Mouse (Mus musculus): Measurements from ENCODE around the gene Sema4d. TPM values are rescaled to one million over a fixed set of nuclear protein-coding genes. Genes with fewer than 3 reads are reported as not detected.
A peak's percentile ranks its signal among the peaks of the same experiment; 100 is the strongest.

Gene Sema4d
- total RNA-seq, 2 experiments from 2014 or later, result 93.1 to 112 TPM

DNA sequence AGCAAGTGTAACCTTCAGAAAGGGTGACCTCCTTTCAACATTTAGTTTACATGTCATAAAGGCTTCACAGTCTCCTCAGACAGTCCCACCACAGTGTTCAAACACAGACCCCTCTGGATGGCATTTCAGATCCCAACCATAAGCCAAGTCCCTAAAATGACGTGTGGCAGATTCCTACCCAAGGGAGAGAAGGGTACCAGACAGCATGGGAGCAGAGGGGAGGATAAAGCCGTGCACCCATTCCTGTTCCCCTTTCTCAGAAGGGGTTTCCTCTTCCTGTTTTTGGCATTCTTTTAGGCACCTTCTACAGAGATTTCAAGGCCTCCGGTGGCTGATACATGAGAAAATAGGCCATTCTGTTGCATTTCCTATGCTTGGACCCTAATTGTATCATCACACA is 135.5 kb downstream of the Sema4d start:
- intact Hi-C loops (cut with DNase I), result no loop called here

DNA sequence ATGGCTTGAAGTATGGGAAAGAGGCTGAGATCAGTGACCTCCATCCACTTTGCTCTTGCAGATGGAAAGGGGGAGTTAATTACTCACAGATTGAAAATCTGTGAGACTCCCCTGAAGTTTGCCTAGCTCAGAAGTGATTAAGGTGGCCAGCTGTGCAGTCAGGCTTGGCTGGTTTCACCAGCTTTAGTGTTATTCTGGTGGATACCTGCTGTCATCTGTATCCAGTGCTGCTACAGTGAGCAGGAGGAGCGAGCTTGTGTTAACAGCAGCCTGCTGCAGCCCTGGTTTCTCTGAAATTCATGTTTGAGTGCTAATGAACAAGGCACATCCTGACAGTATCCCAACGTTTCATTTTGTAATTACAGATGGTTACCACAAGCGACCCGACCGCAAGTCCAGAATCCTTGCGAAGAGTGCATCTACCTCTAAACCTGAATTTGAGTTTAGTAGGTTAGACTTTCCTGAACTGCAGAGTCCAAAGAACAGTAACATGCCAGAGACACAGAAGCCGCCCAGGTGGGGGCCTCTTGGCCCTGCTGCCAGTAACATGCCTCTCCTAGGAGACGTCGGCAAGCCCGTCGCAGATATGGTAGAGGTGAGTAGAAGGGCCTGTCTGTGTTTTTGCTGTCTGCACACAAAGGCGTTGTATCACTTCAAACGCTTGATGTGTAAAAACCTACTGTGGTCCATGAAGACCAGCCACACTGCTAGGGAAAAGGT is 136.9 kb downstream of the Sema4d start:
- intact Hi-C loops (cut with DNase I), result no loop called here
- no peak for DNase-seq (ENCODE audit: low spot score in 2 of 2)

More for the DNA sequence above, 135.5 kb downstream of the Sema4d start:
- DNase-seq (ENCODE audit: low spot score in 2 of 2), result no peak

DNA sequence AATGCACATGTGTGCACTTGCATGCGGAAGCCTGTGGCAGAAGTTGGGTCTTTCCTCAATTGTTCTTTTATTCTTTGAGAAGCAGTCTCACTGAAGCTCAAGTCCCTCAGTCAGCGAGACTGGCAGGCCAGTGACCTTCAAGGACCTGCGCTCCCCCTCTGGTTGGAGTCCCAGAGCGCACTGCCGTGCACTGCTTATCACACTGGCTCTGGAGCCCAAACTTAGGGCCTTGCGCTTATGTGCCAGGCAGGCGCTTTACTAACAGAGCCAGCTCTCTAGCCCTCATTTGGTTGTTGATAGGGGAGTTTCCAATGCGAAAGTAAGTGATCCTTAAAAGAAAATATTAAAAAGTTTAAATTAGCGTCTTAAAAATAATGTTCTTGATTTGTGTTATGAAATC is 139.6 kb downstream of the Sema4d start:
- intact Hi-C loops (cut with DNase I), result no loop called here
- no peak for DNase-seq (ENCODE audit: low spot score in 2 of 2)

DNA sequence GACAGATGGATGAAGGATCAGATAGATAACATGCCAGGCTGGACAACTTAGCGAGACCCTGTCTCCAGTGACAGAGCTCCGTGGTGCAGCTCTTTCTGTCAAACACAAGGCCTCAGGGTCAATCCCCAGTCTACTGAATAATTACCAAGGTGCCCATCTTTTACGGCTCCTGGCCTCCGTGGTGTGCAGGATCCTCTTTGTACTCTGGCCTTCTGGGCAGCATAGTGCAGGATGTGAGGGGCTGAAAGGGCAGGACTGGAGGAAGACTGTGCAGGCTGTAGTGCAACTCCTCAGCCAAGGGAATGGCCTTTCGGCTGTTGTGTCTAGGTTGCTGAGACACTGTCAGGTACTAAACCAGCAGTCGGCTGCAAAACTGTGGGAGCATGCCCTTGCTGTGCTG is 140.4 kb downstream of the Sema4d start:
- intact Hi-C loops (cut with DNase I), result no loop called here
- DNase-seq (ENCODE audit: low spot score in 2 of 2), result no peak

DNA sequence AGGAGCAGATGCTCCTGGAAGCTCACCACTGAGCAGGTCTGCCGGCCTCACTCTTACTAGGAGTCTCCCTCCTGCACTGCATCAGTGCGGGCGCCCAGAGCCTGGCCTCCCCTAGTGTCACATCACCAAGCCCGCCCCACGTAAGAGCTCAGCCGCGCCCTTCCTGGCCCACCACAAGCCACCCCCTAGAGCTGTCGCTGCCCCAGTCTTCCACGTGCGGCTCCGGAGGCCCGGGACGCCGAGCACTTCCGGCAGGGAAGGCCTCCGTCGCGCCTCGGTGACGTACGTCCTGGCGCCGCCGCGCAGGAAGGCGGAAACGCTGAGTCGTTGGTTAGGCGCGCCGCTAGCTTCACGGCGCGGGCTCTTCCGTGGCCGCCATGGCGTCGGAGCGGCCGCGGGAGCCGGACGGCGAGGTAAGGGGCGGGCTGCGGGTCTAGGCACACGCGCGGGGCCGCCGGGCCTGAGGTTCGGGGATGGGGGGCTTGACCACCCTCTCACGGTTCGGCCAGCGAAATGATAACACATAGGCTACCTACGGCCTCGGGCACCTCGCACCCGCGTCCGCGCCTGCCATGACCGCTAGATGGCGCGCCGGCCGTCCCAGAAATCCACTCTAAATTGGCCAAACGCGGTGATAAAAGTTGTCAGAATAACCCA is 142.0 kb downstream of the Sema4d start, which contains the start of gene Secisbp2:
Gene Secisbp2, plus strand, starts transcription at position 290 of the 657 bp plus-strand sequence.
- intact Hi-C loops (cut with DNase I), result no loop called here
- DNase-seq (ENCODE audit: low spot score in 2 of 2), result peak; percentile 92 to 95

DNA sequence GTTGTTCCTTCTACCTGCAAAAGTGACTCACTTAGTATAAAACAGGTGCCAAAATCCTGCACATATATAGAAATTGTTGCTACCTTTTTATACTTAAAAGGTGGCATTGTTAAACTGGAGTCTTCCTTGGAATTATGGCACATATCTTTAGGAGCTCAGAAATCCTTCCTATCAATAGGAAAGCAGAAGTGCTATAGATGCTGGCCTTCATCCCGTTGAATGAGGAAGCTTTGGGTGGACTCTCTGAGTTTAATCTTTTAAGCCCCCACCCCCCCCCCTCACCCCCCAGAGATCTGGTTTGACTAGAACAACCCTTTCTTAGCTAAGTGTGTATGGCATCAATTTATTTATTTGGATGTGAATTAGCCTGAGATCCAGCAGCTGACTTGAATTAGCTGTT is 143.8 kb downstream of the Sema4d start:
- no peak for DNase-seq (ENCODE audit: low spot score in 2 of 2)
- intact Hi-C loops (cut with DNase I), result no loop called here

DNA sequence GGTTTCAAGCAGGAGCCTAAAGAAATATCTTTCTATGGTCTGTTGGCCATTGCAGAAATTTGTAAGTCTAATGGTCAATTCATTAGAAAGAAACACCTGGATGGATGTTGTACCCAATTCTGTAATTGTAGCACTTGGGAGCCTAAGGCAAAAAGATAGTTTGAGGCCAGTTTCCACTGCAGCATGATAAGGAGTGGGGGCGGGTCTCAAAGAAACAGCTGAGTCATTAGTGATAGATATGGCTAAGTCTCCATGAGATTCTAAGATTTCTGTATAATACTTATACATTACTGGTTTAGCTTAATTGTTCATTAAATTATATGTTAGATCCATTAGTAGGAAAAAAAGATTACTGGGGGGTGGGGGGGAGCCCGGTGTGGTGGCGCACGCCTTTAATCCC is 145.3 kb downstream of the Sema4d start:
- no peak for DNase-seq (ENCODE audit: low spot score in 2 of 2)
- intact Hi-C loops (cut with DNase I), result no loop called here

DNA sequence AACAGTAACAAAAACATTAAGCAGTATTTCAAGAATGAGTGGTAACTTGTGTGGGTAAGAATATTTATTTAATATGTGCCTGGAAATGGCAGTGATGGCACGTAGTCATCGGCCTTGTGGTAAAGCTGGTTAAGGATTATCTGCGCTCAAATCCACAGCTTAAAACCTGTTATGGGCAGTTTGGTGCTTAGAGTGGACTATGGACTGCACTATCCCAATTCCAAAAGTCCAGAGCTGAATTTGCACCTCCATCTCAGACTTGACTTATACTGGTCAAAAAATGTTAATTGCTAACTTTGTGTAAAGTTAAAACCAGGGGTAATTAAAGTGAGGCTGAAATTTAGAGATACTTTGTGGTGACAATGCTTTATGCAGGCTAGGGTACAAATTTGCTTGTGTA is 145.8 kb downstream of the Sema4d start:
- intact Hi-C loops (cut with DNase I), result no loop called here
- no peak for DNase-seq (ENCODE audit: low spot score in 2 of 2)

DNA sequence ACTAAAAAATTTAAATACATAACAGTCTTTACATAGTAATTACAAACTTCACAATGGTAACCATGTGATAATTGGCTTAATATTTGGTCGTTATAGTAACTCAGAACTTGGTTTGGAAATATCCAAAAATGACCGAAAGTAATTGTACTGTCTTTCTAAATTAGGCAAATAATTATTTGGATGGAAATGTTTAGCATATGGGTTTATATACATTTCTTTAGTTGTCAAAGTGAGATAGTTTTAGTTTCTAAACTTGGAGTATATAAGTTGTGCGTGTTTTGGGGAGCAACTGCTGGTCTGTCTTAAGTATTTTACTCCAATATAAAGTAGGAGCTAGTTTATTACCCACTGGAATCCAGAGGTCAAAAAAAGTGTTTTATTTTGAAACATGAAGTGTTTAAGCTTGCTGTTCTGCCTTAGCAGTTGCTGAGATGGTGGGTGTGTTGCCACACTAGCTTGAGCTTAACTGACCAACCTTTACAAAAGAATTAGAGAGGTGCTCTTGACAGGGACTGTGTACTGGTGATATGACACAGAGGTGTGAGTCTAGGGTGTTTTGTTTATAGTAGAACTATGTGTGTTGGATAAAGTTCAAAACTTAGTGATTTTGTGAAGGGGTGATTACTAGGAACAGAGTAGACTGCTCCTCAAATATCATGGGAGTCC is 147.1 kb downstream of the Sema4d start:
- intact Hi-C loops (cut with DNase I), result no loop called here
- DNase-seq (ENCODE audit: low spot score in 2 of 2), result no peak

DNA sequence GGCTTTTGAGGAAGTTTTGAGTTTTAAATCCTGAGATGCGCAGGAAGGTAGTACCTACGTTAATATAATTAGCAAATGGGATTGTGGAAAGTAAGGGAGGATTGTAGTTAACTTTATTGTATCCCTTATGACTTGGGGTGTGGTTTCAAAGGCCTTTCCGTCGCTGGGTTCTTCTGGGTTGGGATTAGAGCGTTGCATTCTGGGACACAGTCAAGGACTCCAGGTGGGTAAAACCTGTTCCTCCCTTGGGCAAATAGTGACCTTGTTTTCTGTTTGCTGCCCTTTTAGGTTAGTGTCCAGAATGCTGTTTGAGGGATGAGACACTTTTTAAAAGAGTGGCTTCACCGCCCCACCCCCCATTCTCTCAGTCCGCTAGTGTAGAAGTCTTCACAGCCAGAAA is 147.7 kb downstream of the Sema4d start:
- intact Hi-C loops (cut with DNase I), result no loop called here
- DNase-seq (ENCODE audit: low spot score in 2 of 2), result no peak

DNA sequence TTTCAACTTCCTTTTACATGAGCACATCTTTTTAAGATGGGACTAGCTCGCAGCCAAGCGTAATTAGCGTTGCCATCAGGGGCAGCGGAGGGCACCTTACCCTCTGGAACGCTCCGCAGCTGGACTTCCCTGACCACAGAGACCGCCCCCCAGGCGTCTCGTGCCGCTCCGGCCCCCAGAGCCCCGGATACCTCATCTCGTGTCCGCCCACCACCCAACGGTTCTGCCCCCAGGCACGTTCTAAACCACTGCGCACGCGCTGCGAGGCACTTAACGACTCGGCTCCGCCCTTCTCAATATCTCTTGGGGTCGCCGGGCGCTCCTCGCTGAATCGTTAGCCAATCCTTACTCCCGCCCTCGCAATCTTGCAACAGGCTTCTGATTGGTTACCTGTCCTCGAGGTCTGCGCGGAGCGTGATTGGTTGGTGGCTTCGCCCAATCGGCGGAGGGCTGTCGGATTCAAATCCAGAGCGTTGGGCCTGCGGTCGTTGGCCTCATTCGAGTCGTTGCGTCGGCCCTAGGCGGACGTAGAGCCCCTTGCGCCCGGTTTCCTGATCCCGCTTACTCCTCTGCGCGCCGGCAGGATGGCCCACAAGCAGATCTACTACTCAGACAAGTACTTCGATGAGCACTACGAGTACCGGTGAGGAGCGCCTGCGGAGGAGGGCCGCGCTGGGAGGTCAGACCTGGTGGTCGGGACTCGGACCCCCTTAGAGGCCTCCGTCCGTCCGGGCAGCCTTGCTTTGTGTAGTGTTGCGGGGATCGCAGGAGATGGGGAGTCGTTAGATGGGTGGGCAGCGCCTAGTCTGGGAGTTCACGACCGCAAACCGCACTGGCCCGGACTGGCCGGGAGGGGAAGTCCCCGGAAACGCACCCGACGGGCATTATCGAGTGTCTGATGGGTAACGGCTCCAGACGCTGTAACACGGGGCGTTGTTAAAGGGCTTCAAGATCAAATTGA is 148.4 kb downstream of the Sema4d start, which contains the start of gene Cks2:
Gene Cks2, plus strand, starts transcription at position 404 of the 961 bp plus-strand sequence.
- DNase-seq (ENCODE audit: low spot score in 2 of 2), result peak; percentile 99
- intact Hi-C loops (cut with DNase I), result no loop called here

DNA sequence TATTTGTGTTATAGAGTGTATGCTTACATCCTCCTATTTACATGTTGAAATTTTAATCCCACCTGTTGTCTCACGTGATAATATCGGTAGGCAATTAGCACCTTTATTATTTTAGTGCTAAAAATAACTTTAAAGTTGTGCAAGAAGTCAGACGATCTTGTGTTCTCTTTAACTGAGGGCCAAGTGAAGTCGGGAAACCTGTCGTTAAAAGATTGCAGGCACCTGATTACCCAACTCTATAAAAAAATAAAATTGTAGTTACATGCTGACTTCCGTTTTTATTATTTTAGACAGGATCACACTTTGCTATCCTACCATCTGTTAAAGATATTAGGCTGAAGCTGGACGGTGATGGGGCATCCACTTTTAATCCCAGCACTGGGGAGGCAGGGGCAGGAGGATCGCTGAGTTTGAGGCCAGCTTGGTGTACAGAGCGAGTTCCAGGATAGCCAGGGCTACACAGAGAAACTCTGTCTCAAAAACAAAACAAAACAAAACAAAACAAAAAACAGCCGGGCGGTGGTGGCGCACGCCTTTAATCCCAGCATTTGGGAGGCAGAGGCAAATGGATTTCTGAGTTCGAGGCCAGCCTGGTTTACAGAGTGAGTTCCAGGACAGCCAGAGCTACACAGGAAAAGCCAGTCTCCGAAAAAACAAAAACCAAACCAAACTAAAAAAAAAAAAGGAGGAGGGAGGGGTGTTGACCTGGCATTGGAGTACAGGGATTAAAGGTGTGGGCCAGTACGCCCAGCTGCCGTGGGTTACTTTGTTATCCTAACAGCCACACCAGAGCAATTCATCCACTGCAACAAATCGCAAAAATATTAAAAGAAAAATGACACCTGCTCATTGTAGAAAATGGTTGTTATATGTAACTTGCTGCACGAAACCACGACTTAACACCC is 149.4 kb downstream of the Sema4d start:
- intact Hi-C loops (cut with DNase I), result no loop called here
- DNase-seq (ENCODE audit: low spot score in 2 of 2), result no peak

DNA sequence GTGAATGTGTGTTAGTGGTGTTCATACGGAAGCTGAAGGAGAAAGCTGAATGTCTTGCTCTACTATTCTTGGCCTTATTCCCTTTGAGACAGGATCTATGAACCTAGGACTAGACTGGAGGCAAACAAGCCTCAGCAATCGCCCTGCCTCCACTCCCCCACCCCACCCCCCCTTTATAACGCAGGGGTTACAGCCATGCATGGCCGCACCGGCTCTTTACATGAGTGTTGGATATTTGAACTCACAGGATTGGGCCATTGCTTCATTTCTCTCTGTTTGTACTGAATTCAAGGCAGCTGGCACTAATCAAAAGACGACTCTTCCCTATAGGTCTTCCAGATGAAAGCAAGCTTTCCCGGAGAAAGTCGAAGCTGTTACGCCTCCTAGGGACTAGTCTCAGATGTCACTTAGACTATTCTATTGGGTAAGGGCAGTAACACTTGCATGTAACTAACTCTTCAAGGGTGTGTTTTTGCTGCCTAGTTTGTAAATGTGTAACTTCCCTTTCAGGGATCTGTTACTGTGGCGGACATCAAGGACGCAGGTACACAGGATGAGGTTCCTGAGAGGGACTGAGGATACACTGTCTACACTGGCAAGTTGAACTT is 151.3 kb downstream of the Sema4d start:
- intact Hi-C loops (cut with DNase I), result no loop called here
- no peak for DNase-seq (ENCODE audit: low spot score in 2 of 2)

DNA sequence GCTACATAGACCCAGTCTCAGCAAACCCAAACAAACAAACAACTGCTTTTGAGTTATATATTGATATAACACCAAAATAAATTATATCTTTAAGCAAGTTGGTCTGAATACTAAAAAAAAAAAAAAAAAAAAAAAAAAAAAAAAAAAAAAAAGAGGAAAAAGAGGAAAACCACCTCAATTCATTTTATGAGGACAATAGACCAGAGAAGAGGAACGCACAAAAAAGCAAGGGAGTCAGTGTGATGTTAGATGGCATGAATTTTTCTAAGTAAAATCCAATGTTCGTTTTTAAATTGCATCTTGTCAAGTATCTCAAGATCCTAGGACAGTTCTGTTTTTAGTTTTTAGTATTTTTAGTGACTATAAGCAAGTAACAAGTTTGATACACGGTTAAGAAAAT is 152.1 kb downstream of the Sema4d start:
- intact Hi-C loops (cut with DNase I), result no loop called here
- DNase-seq (ENCODE audit: low spot score in 2 of 2), result no peak

DNA sequence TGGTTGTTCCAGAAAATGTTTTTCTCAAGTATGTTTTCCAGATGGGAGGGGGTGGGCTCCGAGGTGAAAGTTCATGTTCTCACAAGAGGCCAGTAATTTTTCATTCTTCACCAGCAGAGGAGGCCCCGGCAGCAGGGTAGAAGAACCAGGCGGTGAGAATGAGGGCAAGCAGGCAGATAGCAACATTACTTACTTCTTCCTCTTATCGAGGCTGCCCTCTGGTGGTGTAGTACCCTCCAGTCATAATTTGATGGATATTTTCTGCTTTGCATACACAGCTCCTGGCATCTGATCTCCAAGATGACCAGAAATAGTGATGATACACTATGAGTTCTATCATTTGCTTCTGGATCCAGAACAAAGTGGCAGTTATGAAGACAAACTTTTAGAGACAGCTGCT is 154.6 kb downstream of the Sema4d start:
- DNase-seq (ENCODE audit: low spot score in 2 of 2), result no peak
- intact Hi-C loops (cut with DNase I), result no loop called here

Data from left cerebral cortex, postnatal 14 days (tissue).